Mouse (Mus musculus) CD4-positive, CD25-positive, alpha-beta regulatory T cell, adult 2 months (primary cell): ENCODE data around the gene Cys1.

Source experiments
- DNase-seq: peaks from one replicate; pipeline ENCODE4 v3.0.0-alpha.2; 2012; ENCODE audit warnings: low read depth, low spot score

The Cys1 gene

GRCm38 (mm10) chr12:24681286-24682023 lies at the start of gene Cys1:
TSS of gene Cys1 (minus strand) at chr12:24681813.
- no peak for DNase-seq

GRCm38 (mm10) chr12:24724369-24724768 lies 42.8 kb upstream of the Cys1 start:
- DNase-seq, result no peak

- DNase-seq, result no peak
These were observed 42.2 kb upstream of the Cys1 start for GRCm38 (mm10) chr12:24723859-24724258.

DNA sequence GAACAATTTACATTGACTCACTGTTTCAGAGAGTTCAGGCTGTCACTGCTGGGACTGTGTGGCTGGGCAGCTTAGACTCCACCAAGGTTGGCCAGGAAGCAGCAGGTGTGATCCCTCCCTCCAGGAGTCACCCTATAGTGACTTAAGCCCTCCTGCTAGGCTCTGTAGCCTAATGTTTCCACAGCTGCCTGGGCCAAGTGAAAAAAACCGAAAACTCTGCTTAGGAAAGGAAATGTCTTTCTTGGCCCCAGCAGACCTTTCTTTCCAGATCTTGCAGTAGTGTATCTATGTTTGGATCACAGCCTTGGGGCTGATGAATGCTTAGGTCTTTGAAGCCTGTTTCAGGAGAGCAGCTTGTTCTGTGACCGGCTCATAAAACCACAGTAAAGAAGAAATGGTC lies 41.8 kb upstream of the Cys1 start:
- no peak for DNase-seq

- peak; percentile 66 for DNase-seq
These were observed 35.2 kb upstream of the Cys1 start for GRCm38 (mm10) chr12:24716721-24717301.

DNA sequence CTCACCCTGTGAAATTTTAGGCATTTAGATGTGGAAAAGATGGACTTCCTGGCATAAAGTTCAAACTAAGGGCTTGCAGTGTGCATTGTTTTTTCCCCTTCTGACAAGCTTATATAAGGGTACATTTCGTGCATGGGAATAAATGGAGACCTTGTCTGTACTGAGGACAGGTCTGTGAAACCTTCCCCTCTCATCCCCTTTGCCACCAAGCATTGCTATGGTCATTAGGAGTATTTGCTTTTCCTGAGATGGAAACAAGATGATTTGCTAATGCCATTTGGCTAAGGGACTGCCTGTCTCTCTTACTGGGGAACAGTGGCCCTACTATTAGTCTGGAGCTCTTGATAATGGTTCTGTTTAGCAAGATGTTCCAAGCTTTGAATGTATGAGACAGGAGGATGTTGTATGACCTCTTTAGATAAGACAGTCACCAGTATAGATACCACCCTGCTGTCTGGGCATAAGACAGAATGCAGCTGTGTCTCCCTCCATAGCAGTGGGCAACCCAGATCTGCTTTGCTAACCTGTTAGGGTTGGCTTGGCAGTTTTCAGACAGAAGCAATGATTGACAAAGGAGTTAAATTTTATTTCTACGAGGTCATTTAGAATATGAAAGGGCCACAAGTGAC lies 33.8 kb upstream of the Cys1 start:
- DNase-seq, result no peak

- no peak for DNase-seq
These were observed 33.1 kb upstream of the Cys1 start for GRCm38 (mm10) chr12:24714579-24715255.

- no peak for DNase-seq
These were observed 30.8 kb upstream of the Cys1 start for GRCm38 (mm10) chr12:24712396-24712795.

GRCm38 (mm10) chr12:24710672-24711071 lies 29.1 kb upstream of the Cys1 start:
- DNase-seq, result peak; percentile 77

DNA sequence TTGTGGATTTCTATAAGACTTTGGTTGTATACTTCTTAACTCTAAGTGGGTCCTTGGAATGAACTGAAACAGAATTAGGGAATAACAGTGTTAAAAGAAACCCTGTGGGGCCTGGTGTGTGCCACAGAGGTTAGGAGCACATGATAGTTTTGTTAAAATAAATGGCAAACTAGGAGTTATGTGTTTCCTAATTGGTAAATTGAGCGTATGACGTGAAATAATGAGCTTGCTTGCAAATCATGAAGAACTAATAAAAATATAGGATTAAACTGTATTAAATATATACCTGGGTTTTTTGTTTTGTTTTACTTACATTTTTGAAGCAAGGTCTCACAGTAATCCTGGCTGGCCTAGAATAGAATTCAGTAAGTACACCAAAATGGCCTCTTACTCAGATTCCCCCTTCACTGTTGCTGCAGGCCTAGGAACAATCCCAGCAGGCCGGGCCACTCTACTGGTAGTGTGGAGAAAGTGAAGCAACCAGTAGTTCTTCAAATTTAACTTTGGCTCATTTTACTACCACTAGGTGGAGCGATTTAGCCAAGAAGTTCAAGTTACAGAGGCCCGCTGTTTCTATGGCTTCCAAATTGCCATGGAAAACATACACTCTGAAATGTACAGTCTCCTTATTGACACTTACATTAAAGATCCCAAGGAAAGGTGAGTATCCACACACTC lies 28.4 kb upstream of the Cys1 start:
- DNase-seq, result peak; percentile 86

DNA sequence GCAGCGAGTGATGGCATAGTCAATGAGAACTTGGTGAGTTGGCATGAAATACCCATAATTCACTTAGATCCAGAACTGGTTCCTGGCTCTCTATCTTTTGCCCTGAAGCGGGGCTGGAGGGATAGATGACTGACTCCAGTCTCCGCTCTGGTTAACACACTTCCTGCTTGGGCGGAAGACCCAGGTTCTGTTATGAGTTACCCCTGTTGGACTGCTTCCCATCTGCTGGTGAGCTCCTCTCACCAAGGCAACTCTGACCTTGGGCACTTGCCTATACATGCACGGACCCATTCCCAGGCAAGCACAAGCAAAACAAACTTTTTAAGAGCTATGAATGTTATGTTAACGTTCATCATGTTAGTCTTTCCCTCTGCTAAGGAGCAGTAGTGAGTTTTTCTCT lies 27.8 kb upstream of the Cys1 start:
- DNase-seq, result peak; percentile 50

- no peak for DNase-seq
These were observed 27.2 kb upstream of the Cys1 start for GRCm38 (mm10) chr12:24708824-24709218.

DNA sequence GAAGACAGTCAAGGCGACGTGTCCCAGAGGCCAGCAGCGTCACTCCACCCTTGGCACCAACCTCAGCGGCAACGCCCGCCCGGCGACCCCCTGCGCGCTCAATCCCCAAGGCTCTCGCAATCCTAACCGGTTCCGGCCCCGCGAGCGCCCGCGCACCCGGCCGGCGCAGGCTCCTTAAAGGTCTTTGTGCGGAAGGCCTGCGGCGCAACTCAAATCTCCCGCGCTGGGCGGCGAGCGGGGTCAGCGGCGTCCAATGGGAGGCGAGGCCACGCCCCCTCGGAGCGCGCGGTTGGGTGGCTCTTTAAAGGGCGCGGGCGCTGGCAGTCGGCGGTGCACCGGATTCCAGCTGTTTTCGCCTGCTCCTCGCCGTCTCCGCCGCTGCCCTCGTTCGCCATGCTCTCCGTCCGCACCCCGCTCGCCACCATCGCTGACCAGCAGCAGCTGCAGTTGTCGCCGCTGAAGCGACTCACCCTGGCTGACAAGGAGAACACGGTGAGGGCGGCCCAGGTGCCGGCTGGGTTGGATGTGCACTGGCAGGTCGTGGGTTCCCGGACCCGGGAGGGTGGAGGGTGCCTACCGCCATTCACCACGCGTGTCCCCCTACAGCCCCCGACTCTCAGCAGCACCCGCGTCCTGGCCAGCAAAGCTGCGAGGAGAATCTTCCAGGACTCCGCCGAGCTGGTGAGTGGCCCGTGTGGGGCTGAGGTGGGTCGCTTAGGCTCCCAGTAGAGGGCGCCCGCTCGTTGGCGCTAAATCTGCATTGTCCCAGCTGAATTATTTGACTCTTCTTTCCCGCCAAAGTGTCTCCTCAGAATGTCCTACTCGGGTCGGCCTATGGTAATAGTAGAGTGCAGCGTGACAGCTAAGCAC lies 26.6 kb upstream of the Cys1 start, which contains the start of gene Rrm2:
Gene Rrm2 (plus strand): TSS at position 288 of the 870 bp plus-strand sequence.
- peak; percentile 97 for DNase-seq

DNA sequence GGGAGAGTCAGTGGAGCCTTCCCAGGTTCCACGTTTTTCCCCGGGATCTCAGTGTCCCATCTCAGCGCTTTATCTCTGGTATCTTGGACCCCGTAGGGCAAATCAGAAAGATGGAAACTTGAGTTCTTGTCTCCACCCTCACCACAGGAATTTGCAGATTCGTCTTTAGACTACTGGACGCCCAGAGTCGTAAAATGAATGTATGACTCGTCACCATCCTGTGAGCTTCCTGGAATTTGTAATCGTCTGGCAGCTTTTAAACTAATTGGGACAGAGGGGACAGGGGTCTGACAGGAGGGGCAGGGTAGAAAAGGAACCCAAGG lies 25.8 kb upstream of the Cys1 start:
- no peak for DNase-seq

DNA sequence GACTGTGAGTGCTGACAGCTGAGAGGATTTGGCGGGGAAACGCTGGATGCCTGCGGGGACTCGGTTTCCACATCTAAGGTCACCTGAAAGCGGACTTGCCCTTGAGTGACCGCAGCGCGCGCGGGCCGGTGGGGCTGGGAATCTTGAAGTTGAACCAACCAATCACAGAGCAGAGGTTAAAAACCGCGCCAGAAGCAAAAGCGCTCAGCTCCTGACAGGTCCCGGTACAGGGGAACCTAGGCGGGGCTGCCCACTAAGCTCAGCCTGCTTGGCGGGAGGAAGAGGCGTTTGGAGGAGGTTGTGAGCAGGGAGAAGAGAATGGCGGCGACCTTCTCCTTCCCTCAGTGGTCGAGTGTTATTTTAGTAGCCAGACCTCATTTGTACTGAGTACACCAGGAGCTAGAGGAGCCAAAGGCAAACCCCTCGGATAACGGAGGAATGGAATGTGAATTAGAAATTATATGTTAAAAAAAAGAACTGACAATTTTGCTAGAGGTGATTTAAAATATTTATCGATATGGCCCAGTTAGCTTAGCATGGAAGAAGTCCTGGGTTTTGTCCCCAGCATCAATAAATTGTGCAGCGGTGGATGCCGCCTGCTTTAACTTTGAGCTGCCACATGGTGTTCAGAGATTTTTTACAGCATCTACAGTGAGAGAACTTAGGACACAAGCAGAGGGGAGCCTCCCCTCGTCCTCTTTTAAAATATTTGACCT lies 25.3 kb upstream of the Cys1 start:
- DNase-seq, result peak; percentile 31

GRCm38 (mm10) chr12:24705502-24706263 lies 24.1 kb upstream of the Cys1 start:
- no peak for DNase-seq

- no peak for DNase-seq
These were observed 21.4 kb upstream of the Cys1 start for GRCm38 (mm10) chr12:24703013-24703412.

GRCm38 (mm10) chr12:24701621-24702020 lies 20.0 kb upstream of the Cys1 start:
- peak; percentile 36 for DNase-seq

GRCm38 (mm10) chr12:24699578-24699977 lies 18.0 kb upstream of the Cys1 start:
- DNase-seq, result no peak
